Mouse (Mus musculus) adipocyte (in vitro differentiated cells): ENCODE results near the gene Grik3.

Experiments used
- DNase-seq: peaks from one replicate; pipeline ENCODE4 v3.0.0-alpha.2; 2016; ENCODE audit warnings: low spot score

The Grik3 gene

DNA sequence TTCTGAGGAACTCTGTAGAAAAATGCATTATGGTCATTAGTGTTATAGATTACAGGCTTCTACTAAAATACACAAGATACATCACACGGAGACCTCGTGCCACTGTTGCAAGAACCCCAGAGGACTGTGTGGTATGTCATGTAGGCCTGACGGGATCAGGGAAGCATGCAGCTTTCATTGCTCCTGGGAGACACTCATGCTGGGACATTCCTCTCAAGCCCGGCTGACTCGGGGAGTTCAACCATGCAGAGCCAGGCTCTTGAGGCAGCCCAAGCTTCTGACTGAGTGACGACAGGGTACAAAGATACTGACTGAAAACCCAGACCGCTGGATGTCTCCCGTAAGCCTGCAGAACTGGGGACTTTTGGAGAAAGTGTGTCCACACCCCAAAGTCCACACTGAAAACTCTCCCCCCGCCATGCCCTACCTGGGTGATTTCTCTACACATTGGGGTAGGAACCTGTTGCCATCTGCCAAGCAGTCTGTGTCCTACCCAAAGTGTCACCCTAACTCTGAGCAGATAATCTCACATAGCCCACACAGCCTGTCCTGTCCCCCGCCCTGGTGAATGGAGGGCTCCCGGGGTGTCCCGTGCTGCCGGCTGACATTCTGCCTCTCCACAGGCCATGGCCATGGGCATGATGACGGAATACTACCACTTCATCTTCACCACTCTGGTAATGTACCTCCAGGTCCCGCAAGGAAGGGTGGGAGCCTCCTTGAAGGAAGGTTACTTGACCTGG lies 150.6 kb downstream of the Grik3 start:
- no peak for DNase-seq

DNA sequence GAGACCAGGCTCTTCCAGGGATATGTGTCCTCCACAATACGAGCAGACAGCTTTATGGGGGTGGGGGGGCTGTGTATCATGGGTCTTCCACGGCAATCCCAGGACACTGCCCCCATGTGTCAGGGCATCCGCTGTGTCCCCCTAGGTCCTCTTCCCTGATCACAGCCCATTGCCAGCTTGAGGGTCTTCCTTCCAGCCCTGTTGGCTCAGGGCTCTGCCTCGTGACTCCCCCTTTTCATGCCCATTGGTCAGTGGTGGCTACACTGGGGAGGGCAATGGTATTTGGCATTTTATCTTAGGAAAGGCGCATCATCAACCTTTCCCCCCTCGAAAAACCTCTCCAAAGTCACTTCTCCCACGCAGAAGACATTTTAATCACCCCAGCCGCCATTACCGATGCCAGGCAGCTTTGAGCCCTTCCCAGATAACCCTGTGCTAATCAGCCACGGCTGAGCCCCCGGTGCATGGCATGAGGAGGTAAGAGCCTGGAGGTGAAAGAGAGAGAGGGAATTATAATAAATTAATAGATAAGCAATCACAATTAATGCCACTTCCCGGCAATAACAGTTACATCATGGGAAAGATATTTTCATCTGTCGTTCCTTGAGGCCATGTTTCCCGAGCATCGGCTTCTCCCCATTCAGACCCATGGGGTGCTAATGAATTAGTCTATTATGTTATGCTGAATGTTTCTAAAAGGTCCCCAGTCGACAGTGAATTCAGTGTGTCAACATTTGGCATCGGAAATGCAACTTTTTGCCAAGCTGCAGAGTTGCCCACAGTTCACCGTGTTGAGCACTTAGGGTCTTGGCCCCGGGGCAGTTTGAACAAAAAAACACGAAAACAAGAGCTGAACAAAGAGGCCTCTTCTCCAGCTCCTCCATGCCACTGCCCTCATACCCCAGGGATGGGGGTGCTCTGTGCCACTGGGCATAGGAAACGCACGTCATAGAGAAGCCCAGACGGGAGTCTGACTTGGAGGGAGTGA lies 154.4 kb downstream of the Grik3 start:
- DNase-seq, result no peak

DNA sequence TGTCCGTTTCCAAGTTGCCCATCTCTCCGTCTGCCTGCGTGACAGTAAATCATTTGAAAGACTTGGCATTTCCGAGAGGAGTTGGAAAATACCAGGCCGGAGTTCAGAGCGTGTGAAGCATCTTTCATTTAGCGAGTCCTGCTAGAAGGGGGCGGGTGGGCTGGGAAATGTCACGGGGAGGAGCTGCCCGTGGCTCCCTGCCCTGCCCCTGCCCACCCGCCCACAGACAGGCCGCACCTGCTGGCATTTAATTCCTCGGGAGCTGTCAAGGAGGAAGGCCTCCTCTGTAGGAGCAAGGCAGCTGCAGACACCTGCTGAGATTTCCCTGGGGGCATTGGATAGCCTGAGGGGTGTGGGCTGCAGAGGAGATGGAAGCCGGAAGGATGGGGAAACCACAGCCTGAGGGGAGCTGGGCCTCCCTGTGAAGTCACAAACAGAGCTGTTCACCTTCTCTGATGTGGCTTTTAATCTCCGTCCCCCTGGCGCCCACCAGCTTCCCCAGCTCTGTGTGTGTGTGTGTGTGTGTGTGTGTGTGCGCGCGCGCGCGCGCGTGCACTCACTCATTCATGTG lies 161.3 kb downstream of the Grik3 start:
- no peak for DNase-seq

DNA sequence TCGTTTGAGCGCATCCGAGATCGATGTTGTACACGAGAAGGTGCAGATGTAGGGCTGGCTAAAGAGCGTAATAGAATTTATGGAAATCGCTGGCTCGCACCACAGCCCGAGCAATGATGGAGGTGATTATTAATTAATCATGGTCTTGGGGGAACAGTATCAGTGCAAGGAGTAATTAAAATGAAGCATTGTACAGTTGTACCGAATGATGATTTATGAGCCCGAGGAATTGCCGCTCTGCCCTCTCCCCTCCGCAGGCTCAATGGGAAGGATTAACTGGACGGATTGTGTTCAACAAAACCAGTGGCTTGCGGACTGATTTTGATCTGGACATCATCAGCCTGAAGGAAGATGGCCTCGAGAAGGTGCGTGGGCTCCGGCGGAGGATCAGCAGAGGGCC lies 165.5 kb downstream of the Grik3 start:
- no peak for DNase-seq

DNA sequence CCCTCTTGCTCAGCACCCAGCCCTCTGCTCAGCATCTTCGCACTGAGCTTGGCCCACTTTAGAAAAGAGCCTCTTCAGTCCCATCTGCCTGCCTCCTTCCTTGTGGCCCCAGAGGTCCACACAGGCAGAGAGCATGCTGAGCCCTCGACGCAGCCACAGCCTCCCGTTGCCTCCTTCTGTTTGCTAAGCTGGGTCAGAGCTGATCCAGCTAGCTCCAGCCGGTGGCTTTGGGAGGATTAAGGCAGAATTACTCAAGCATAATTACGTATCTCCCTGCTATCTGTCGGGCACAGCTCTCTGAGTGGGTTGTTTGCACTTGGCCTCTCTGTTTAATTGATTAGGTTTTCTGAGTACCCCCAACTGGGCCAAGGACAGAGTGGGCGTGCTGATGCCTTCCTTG lies 167.9 kb downstream of the Grik3 start:
- no peak for DNase-seq

DNA sequence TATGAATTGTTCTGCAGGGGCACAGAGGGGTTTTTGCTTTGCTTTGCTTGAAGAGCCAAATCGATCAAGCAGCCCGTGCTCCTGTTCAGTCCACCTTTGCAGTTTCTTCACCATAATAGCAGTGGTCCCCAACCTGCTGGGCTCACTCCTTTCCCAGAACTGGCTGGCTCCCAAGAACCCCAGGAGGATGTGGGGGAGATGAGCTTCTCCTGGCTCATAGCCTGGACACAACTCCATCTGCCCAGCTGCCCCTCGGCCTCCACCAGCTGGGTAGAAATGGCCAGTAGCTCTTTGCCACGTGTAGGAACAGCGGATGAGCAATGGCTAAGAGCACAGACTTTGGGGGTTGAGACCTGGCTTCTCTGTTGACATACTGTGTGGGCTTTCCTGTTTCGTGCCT lies 171.5 kb downstream of the Grik3 start:
- DNase-seq, result no peak

DNA sequence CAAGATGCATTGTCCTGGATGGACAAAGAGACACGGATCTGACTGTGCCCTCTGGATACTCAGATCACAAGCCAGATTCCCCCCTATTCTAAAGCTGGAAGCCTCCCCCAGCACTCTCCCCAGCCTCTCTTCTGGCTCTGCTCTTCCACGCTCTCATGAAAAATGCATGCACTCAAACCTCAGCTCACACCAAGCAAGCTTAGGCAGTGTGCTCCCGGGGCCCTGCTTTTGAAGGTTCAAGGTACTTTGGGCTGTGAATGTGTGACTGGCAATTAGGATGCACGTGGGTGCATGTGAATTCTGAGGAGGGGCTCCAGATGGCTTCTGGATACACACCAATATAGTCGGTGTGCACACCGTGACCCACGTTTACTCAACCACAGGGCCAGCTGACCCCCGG lies 172.8 kb downstream of the Grik3 start:
- DNase-seq, result no peak

DNA sequence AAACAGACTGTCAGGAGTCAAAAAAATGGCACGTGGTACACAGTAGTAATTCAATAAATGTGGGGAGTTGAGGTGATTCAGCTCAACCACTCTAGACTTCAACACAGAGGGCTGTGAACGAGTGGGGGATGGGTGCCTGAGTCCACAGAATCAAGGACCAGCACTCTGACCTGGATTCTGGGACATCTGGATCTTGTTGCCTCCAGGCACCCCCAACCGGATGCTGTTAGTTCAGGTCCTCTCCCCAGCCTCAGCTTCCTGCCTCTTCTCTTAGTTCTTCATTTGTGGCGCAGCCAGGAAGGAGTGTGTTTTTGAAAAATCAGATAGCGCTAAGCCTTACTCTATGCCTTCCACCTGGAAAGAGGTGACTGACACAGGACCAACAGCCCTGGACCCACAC lies 175.5 kb downstream of the Grik3 start:
- no peak for DNase-seq

DNA sequence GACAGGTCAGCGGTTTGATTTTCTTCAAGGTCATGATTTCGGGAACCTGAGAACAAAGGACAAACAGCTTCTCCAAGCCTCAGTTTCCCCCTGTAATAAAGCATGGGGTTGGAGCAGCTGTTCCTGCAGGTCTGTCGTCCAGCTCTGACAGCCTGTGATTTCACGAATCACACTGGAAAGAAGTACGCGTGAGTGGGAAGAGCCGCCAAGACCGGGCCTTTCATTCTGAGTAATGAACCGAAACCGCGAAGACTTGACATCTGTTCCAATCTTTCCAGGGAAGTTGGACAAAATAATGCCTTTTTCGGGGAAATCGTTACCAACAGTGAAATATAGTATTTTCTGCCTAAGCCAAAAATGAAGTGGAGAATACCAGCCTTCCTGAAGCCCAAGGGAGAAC lies 191.5 kb downstream of the Grik3 start:
- DNase-seq, result no peak

DNA sequence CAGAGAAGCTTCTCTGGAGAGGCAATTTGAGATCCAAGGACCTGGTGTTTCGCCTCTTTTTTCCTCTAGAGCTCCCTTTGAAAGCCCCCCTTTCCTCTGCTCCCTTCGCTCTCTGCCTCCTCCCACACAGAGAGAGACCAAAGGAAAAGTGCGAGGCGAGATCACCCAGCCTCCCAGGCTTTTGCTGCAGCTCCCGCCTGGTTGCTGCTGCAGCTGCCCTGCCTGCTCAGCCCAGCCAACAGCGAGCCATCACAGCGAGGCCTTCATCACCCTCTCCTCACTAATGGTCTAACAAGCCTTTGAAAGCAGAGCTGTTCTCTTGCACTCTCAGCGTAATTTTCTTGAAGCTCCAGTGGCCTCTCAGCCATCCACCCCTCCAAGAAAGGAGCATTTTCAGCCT lies 196.6 kb downstream of the Grik3 start:
- no peak for DNase-seq

DNA sequence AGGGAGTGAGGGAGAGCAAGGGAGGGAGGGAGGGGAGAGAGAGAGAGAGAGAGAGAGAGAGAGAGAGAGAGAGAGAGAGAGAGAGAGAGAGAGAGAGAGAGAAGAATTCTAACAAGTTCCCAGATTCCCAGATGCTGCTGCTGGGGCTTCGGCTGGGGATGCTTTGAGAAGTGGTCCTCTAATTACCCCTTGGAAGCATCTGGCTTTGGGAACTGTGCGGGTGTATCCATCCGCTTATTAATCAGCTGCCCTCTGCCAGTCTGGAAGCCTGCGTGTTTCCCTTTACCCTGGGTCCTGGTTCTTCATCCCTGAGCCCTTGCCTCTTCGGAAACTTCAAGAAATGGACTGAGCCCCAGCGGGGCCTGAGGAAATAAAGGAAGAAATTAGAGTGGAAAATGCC lies 204.9 kb downstream of the Grik3 start:
- no peak for DNase-seq

DNA sequence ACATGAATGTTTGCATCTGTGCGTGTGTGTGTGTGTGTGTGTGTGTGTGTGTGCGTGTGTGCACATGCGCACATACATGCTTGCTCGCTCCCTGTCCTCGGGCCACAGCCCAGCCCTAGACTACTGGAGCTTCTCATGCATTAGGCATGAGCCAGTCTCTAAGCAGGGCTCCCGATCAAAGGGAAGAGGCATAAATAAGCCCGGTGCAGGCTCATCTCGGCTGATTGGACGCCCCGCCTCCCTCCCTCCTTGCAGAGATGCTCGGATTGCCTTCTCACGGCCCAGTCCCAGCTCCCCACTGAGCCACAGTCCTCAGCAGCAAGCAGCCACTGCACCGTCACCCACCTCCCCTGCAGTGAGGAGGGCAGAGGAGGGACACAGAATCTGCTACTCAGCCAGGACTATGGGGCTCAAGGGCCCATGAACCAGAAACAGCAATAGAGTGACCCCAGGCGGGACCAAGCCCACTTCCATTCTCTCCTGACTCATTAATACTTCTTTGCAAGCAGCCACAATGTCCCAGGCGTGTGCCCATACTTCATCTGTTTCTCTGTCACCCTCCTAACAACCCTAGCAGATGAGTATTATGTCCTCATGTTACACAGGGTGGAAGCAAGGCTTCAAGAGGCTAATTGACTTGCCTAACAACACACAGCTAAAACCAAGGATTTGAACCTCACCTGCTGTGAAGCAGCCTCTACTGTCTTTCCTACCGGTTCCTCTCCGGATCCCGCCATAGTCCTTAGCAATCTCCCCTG lies 205.9 kb downstream of the Grik3 start:
- no peak for DNase-seq

DNA sequence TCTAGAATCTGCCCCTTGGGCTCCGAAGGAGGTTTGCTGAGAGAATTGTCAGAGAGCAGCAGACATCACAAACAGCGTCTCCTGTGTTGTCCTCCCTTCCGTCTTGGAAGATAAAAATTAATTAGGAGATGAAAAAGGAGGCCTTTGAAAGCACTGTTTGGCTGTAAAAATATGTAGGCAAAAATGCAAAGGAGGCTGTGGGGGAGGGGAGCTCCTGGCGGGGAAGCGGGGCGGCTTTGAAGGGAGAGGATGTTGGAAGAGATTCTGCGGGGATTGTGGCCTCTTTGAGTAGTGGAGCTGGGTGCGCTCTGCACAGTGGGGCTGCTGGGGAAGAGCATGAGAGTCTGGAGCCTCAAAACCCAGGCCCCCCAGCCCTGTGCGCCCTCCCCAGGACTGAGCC lies 207.1 kb downstream of the Grik3 start:
- no peak for DNase-seq

DNA sequence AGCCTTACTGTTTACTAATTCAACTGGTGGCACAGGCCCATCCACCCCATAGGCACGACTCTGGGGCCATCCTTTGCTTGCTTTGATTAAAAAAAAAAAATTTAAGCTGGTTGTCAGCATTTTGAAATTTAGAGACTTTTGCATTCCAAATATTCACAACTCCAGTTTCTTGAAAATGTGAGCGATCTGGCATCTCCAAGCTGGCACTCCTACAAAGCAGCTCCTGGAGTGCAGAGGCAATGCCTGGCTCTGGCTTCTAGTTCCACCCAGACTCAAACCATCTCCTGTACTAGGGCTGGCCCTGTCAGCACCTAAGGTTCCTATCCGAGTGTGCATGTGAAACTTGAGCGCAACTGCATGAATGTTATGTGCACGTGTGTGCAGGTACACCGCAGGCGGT lies 208.6 kb downstream of the Grik3 start:
- DNase-seq, result no peak

DNA sequence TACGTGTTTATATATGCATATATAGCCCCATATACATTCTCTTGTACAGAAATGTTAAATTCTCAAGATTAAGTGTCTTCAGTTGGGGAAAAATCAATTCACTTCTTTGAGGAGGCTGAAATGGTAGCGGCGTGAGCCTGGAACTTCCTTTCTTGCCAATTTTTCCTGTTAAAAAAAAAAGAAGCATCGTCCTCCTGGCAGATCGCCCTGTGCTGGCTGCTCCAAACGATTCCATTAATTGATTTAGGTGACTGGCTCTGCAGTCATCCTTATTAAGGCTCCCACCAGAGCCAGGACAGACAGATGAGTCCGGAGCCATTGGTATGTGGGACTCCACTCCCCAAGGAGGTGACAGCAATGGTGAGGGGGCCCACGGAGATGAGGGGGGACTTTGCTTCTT lies 209.8 kb downstream of the Grik3 start:
- DNase-seq, result no peak

DNA sequence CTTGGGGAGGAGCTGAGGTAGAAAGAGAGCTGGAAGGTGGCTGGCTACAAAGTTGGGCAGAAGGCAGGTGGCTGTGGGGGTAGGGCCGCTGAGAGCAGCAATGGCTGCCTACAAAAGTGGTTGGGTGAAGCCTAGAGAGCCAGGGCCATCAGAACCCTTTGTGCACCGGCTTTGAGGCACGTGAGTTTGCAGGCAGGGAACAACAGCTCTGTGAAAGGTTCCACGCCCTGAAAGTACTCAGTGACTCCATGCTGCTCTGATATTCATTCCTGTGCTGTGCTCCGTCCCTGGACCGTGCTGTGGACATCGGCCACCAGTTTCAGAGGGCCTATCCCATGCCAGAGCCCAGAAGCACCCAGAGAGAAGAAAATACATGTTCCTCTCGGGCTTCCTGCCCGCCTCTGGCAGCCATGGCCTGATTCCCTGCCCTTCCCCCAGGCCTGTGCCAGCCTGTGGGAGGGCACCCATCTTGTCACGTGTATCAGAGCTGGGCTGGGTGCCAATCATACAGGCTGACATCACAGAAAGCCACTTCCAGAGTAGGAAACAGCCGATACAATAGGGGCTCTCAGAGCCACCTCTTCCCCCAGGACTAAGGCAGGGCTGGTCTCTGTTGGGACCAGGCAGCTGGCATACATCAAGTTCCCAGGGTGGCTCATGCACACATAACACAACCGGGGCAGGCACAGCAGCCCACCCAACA lies 212.3 kb downstream of the Grik3 start:
- DNase-seq, result peak; percentile 57

DNA sequence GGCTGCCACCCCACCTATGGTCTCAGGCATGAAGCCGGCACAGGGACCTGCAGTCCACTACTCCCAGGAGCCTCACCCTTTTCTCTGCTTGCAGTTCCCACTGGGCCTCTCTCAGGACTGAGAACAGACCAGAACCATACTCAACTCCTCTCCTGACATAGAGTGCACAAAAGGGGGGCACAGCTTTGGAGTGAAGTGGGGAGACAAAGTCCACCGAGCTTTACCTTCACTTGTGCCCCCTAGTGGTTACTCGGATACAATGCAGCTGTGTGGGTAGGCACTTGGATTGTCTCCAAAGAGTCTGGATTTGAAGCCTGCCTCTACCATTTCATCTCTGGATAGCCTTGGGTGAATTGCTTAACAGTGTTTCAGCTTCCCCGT lies 212.8 kb downstream of the Grik3 start:
- DNase-seq, result peak; percentile 9

DNA sequence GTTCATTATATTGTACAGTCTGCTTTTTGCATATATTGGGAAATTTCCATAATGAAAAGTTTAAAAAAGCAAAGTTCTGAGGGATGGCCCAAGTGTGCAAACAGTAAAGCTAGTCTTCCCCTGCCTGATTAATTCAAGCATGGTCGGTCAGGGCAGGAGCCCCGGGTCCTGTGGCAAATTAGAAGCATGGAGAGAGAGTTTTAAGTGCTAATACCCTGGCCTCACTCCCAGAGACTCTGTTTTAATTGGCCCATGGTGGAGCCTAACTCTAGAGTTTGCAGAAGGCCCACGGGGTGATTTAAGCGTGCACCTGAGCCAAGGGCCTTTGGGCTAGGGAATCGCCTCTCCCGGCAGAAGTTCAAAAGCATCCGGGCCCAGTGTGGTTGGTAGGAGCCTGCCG lies 215.2 kb downstream of the Grik3 start:
- no peak for DNase-seq

DNA sequence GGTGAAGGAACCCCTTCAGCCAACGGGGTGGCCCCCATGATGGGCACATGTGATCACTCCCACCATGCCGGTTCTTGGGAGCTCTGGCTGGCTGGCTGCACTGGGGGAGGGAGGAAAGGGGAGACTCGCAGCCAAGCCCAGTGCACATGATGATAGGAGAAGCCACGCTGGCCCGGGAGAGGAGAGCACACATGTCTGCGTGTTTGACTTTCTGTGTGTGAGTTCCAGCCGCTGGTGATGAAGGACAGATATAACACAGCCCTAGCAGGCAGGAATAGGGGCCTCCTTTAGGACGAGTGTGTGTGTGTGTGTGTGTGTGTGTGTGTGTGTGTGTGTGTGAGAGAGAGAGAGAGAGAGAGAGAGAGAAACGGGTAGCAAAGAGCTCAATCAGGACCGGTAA lies 219.2 kb downstream of the Grik3 start:
- DNase-seq, result no peak

DNA sequence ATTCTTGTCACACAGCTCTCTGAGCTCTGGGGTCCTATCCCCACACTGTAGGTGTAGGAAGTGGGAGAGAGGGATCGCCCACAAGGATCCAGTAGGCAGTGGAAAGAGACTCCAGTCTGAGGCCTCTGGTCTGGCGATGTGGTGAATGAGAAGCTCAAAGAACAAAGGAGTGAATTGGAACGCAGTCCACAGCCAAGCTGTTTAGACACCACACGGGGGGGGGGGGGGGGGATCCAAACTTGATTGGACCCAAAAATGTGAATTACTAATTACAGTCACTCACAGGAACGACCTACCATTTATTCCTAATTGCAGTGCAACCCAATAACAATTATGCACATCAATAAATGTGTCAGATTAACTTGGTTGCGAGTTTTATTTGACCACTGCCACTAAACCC lies 227.4 kb downstream of the Grik3 start:
- no peak for DNase-seq

DNA sequence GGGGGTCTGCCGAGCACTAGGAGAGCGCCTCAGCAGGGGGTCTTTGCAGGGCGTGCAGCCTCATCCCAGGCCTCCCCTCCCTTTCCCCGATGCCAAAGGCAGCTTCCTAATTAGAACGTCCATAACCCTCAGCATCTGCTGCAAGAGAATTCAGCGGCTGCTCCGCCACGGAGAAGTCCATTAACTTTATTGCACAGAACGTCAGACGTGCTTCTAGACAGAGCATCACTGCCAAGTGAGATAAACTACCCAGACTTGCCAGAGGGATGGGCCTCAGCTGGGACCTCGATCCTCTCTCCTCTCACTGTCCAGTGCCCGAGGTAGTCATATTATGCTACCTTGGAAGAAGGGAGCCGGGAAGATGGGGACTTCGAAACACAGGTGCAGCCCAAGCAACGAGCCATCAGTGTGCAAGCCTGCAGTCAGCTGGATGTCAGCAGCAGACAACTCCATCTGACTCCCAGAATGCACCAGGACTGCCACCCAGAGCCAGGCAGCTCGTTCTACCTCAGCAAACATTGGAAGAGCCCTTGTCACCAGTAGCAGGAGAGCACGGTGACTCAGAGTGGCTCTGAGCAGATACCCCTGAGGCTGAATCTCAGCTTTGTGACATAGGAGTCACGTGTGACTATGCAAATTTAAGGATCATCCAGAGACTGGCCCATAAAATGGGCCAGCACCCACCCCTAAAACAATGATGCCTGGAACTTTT lies 228.1 kb downstream of the Grik3 start:
- no peak for DNase-seq
